Mouse (Mus musculus): Measurements from ENCODE around the gene Tas1r1. TPM values are rescaled to one million over a fixed set of nuclear protein-coding genes. Genes with fewer than 3 reads are reported as not detected.
A peak's percentile ranks its signal among the peaks of the same experiment; 100 is the strongest.

Tas1r1 gene
- polyA plus RNA-seq, 1 experiment from 2014 or later = 0.78 TPM

DNA sequence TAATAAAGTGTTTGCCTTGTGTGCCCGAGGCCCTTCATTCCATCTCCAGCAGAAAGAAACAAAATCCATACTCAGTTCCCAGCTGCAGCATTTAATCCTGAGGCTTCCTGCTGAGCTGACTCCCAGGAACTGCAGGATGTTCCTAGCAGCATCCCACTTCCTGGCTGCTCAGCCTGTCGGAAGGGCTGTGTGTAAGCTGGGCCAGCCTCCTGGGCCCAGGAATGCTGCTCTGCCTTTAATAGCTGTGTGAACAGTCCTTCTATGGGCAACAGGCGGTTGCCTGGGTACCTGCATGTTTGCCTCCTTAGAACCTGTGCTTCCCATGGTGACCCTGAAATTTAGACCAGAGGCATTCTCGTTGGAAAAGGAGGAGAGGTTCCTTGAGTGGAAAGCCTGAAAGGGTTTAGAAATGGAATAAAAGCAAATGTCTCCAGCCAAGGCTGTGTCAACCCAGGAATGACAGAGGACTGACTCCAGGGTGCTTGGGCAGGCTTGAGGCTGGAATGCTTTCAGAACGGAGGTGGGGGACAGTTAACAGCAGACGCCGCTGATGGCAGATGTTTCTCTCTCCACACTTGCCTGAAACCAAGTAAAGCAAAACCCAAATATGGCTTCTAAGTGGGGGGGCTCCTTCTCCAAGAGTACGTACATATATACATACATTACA is 30.8 kb downstream of the Tas1r1 start:
- H3K4me1 ChIP-seq = peaks cover 40% of the 10 kb centered on the region
- WGBS = 6% methylated on average over 8 of the region's 8 CpGs
- ATAC-seq (ENCODE audit: low FRiP score) = no peak

DNA sequence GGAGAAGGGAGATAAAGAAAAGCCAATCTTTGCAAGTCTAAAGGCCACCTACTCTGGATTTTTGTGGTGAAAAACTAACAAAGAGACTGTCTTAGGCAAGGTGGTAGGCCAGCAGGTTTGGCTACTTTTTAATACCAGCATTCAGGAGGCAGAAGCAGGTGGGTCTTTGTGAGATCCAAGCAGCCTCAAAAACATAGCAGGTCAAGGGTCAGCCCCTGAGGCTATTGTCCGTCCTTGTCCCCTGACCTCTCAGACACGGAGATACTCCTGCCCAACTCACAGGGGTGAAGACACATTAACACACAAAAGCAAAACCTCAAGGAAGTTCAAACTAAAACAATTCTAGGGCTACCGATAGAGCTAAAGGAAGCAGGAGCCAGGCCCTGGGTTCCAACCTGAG is 31.6 kb downstream of the Tas1r1 start:
- H3K4me1 ChIP-seq = peaks cover 40% of the 10 kb centered on the region
- H3K9ac ChIP-seq = no peak overlapping the region
- H3K36me3 ChIP-seq (replicated peaks) = no peaks in the 10 kb centered on the region
- ATAC-seq (ENCODE audit: low FRiP score) = no peak
- H3K4me2 ChIP-seq = no peak overlapping the region
- H3K27me3 ChIP-seq = peaks cover 51% of the 10 kb centered on the region
- H3K27ac ChIP-seq = no peak overlapping the region
- H3K9me3 ChIP-seq = no peaks in the 10 kb centered on the region
- WGBS = 23% methylated on average over 3 of the region's 3 CpGs
- H3K4me3 ChIP-seq (replicated peaks) = no peak overlapping the region

More for the DNA sequence above, 30.8 kb downstream of the Tas1r1 start:
- Histone ChIP-seq H3K4me3 (replicated peaks) (peak overlapping the region; percentile 71), H3K27me3 (peaks cover 51% of the 10 kb centered on the region), H3K9ac (no peak overlapping the region), H3K9me3 (no peaks in the 10 kb centered on the region), H3K27ac (no peak overlapping the region), H3K4me2 (peak overlapping the region; percentile 100), H3K36me3 (replicated peaks) (0 out of 2 replicates have a peak, but pooled peaks cover 2% of the 10 kb centered on the region)

DNA sequence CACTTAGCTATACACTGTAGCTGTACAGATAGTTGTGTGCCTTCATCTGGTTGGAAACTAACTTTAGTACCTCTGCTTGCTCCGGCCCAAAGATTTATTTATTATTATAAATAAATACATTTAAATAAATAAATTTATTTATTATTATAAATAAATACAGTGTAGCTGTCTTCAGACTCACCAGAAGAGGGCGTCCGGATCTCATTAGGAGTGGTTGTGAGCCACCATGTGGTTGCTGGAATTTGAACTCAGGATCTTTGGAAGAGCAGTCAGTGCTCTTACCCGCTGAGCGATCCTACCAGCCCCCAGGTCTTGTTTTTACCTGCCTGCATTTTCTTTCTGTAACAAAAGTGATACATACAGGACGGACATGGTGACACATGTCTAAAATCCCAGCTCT is 32.2 kb downstream of the Tas1r1 start:
- H3K9ac ChIP-seq = no peak overlapping the region
- no peak for ATAC-seq (ENCODE audit: low FRiP score)
- H3K4me1 ChIP-seq = peaks cover 36% of the 10 kb centered on the region
- peaks cover 47% of the 10 kb centered on the region for H3K27me3 ChIP-seq
- H3K27ac ChIP-seq = no peak overlapping the region
- no peak overlapping the region for H3K4me3 ChIP-seq (replicated peaks)
- no peak overlapping the region for H3K4me2 ChIP-seq
- no peaks in the 10 kb centered on the region for H3K36me3 ChIP-seq (replicated peaks)
- H3K9me3 ChIP-seq = no peaks in the 10 kb centered on the region
- WGBS = 78% methylated on average over 6 of the region's 6 CpGs

DNA sequence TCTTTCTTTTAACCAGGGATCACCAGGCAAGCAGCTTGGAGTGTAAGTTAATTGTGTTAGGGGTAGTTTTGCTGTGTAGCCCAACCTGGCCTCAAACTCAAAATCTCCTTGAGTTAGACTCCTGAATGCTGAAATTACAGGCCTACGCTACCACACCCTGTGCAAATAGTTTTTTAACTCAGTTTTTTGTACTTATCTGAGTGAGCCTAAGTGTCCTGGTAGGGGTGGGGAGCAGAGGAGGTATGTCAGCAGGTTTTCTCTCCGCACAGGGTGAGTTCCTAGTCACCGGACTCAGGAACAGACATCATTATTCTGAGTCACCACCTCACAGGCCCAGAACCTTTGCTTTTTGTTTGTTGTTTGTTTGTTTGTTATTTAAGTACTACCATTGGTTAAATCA is 36.3 kb downstream of the Tas1r1 start:
- H3K9me3 ChIP-seq = no peaks in the 10 kb centered on the region
- no peak overlapping the region for H3K4me2 ChIP-seq
- H3K9ac ChIP-seq = no peak overlapping the region
- H3K27ac ChIP-seq = no peak overlapping the region
- WGBS = 98% methylated on average over 3 of the region's 3 CpGs
- no peaks in the 10 kb centered on the region for H3K36me3 ChIP-seq (replicated peaks)
- H3K4me3 ChIP-seq (replicated peaks) = no peak overlapping the region
- peaks cover 10% of the 10 kb centered on the region for H3K27me3 ChIP-seq
- ATAC-seq (ENCODE audit: low FRiP score) = no peak
- peaks cover 4% of the 10 kb centered on the region for H3K4me1 ChIP-seq

DNA sequence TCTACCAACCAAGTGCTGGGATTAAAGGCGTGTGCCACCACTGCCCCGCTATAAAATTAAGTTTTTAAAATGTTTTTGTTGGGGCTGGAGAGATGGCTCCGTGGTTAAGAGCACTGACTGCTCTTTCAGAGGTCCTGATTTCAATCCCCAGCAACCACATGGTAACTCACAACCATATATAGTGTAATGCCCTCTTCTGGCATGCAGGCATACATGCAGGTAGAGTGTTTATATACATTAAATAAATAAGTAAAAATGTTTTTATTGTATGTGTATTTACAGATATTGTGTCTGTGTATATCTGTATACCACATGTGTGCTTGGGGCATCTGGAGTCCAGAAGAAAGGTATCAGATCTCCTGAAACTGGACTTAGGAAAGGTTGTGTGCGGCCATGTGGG is 37.0 kb downstream of the Tas1r1 start:
- H3K27ac ChIP-seq = no peak overlapping the region
- H3K9me3 ChIP-seq = no peaks in the 10 kb centered on the region
- WGBS = 73% methylated on average over 4 of the region's 4 CpGs
- H3K4me2 ChIP-seq = no peak overlapping the region
- H3K36me3 ChIP-seq (replicated peaks) = no peaks in the 10 kb centered on the region
- no peak overlapping the region for H3K4me3 ChIP-seq (replicated peaks)
- H3K27me3 ChIP-seq = peaks cover 2% of the 10 kb centered on the region; the same call in 1 of the 2 replicates
- peaks cover 5% of the 10 kb centered on the region for H3K4me1 ChIP-seq
- no peak for ATAC-seq (ENCODE audit: low FRiP score)
- no peak overlapping the region for H3K9ac ChIP-seq

DNA sequence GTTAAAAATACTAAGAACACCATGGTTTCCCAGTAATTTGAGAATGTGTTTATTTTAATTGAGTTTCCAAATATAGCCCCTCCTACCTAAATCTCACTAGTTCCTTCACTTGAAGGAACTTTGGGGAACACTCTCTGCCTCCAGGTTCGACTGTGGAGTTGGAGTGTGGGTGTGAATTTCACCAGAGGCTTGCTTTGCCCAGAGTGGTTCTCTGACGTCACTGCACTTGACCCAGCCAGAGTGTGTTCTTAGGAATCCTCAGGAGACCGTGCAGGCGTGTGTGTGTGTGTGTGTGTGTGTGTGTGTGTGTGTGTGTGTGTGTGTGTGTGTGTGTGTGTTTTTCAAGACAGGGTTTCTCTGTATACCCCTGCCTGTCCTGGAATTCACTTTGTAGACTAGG is 37.5 kb downstream of the Tas1r1 start:
- no peak overlapping the region for H3K9ac ChIP-seq
- no peak overlapping the region for H3K4me2 ChIP-seq
- H3K4me3 ChIP-seq (replicated peaks) = no peak overlapping the region
- H3K27me3 ChIP-seq = no peaks in the 10 kb centered on the region
- no peak for ATAC-seq (ENCODE audit: low FRiP score)
- no peaks in the 10 kb centered on the region for H3K36me3 ChIP-seq (replicated peaks)
- H3K27ac ChIP-seq = no peak overlapping the region
- 64% methylated on average over 4 of the region's 4 CpGs for WGBS
- H3K4me1 ChIP-seq = peaks cover 5% of the 10 kb centered on the region
- H3K9me3 ChIP-seq = no peaks in the 10 kb centered on the region

DNA sequence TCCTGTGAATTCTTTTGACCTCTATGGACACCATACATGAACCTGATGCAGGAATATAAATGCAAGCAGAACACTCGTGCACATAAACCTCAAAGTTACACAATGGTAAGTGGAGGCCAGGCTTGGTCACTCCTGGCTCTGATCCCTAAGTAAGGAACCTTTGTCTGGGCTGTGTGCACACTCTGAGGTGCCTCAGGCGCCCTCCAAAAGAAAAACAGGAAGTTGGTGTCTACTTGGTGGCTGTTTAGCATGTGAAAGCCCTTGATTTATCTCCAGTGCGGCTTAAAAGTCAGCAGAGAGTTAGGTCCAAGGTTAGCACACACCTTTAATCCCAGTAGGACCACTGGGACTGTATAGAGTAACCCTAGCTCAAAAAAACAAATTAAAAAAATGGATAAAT is 38.9 kb downstream of the Tas1r1 start:
- Histone ChIP-seq H3K4me2 (no peak overlapping the region), H3K9ac (no peak overlapping the region), H3K4me3 (replicated peaks) (no peak overlapping the region), H3K27ac (no peak overlapping the region), H3K27me3 (no peaks in the 10 kb centered on the region), H3K9me3 (no peaks in the 10 kb centered on the region), H3K4me1 (peaks cover 7% of the 10 kb centered on the region), H3K36me3 (replicated peaks) (no peaks in the 10 kb centered on the region)
- WGBS = 69% methylated on average over 3 of the region's 3 CpGs
- no peak for ATAC-seq (ENCODE audit: low FRiP score)

DNA sequence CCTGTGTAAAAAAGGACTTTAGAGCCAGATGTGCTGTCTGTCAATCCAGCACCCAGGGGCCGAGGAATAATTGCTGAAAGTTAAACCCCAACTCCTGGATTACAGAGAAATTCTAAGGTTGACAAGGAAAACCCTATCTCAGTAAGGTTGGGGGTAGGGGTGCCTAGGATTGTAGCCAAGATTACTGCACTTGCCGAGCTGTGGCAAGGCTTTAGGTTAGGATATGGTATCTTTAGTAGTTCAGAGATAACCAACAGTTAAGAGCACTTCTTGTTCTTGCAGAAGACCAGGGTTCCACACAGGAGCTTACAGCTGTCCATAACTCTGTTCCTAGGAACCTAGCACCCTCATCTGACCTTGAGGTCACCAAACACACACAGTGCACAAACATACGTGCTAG is 40.7 kb downstream of the Tas1r1 start:
- Histone ChIP-seq H3K36me3 (replicated peaks) (peaks cover 2% of the 10 kb centered on the region; the same call in 1 of the 2 replicates), H3K4me2 (peak overlapping the region; percentile 80; the same call in 1 of the 2 replicates)

DNA sequence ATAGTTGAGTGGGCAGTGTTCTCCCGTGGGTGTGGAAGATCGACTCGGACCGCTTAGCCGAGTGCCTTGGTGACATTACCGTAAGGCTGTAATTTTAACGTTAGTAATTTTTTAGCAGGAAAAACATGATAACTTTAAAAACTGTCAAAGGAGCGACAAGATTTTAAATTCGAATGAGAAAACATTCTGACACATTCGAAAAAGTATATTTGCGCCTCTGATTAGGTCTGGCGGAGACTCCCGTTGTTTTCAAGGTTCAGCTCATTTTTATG is 41.5 kb downstream of the Tas1r1 start:
- Histone ChIP-seq H3K9ac (peak overlapping the region; percentile 77), H3K9me3 (no peaks in the 10 kb centered on the region), H3K4me2 (peak overlapping the region; percentile 80), H3K4me1 (peaks cover 21% of the 10 kb centered on the region), H3K4me3 (replicated peaks) (peak overlapping the region; percentile 98), H3K27me3 (0 out of 2 replicates have a peak, but pooled peaks cover 4% of the 10 kb centered on the region), H3K36me3 (replicated peaks) (peaks cover 10% of the 10 kb centered on the region), H3K27ac (peak overlapping the region; percentile 85)
- no peak for ATAC-seq (ENCODE audit: low FRiP score)
- WGBS = 6% methylated on average over 13 of the region's 13 CpGs

More for the DNA sequence above, 40.7 kb downstream of the Tas1r1 start:
- peak overlapping the region; percentile 98; the same call in 1 of the 2 replicates for H3K4me3 ChIP-seq (replicated peaks)
- H3K27ac ChIP-seq = no peak overlapping the region
- WGBS = 71% methylated on average over 3 of the region's 3 CpGs
- no peak overlapping the region for H3K9ac ChIP-seq
- H3K4me1 ChIP-seq = peaks cover 21% of the 10 kb centered on the region
- no peak for ATAC-seq (ENCODE audit: low FRiP score)
- H3K9me3 ChIP-seq = no peaks in the 10 kb centered on the region
- 0 out of 2 replicates have a peak, but pooled peaks cover 4% of the 10 kb centered on the region for H3K27me3 ChIP-seq

DNA sequence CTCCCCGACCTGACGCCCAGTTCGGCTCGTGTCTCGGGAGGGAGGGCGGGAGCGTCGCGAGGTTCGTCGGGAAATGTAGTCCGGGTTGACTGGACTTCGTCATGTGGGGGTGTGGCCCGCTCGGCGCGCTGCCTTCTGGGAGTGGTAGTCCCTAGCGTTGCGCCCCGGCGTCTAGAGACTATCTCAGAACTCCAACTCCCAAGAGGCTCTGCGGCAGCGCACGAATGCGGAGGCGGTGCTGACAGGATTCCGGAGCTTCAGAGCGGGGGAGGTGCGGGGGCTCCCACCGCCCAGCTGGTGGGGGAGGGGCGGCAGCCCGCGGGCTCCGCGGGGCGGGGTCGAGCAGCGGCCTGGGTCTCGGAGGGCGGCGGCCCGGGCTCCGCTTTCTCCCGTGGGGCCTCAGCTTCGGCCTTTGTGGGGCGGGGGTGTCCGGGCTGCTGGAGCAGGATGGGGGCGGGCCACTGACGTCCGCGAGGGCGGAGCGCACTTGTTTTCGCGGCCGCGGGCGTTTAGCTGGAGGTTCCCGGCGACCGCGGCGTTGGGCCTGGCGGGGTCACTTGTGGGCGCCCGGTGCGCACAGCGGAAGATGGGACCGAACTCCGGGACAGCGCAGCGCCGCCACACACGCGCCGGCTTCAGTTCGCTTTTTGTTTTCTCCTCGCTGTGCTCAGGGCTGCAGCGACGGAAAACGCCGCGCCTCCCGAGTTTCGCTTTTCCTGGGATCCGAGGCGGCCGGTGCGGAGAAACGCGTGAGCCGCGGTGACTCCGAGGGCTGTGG is 42.0 kb downstream of the Tas1r1 start, which contains the start of gene Phf13:
Gene Phf13 (minus strand): TSS at position 86 of the 778 bp plus-strand sequence.
- H3K4me1 ChIP-seq = peaks cover 21% of the 10 kb centered on the region
- H3K9ac ChIP-seq = peak within 1 kb of the TSS; percentile 87
- under 1% methylated on average over 84 of the region's 94 CpGs for WGBS
- H3K36me3 ChIP-seq (replicated peaks) = peaks cover 15% of the 10 kb centered on the region
- H3K4me3 ChIP-seq (replicated peaks) = peak within 1 kb of the TSS; percentile 98
- ATAC-seq (ENCODE audit: low FRiP score) = peak; percentile 97
- peak within 1 kb of the TSS; percentile 80 for H3K4me2 ChIP-seq
- peak within 1 kb of the TSS; percentile 85 for H3K27ac ChIP-seq
- H3K27me3 ChIP-seq = 0 out of 2 replicates have a peak, but pooled peaks cover 4% of the 10 kb centered on the region
- H3K9me3 ChIP-seq = no peaks in the 10 kb centered on the region

DNA sequence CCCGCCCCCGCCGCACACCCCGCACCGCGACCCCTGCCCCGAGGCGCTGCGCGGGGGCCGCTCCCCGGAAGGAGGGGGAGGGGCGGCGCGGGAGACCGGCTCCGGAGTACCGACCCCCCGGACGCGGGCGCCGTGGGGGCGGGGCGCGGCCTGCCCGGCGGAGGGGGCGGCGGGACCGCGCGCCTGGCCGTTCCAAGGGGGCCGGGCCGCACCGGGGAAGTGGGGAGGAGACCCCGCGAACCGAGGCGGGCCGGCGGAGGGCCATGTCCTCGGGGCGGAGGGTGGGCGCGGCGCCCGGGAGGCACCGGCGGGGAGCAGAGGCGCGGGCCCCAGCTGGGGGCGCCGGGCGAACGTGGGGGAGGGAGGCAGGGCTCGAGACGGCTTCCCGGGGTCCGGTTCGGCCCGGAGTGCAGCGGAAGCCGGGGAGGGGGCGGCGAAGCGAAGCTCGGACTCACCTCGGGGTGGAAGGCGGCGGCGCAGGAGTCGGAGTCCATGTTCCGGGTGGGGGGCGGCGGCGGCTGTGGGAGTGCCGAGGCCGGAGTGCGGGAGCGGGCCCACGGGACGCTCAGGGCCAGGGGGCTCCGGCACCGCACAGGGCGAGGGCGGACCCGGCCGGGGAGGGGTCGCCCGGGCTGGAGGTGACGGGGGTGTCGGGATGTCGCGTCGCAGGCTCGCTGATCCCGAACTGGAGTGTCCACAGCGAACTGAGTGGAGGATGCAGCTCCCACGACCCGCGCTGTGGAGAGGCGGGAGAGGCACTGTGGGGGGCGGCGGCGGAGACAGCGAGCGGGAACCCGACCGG is 42.8 kb downstream of the Tas1r1 start:
- Histone ChIP-seq H3K27me3 (0 out of 2 replicates have a peak, but pooled peaks cover 4% of the 10 kb centered on the region), H3K27ac (peak overlapping the region; percentile 75), H3K36me3 (replicated peaks) (peaks cover 23% of the 10 kb centered on the region), H3K9me3 (no peaks in the 10 kb centered on the region), H3K4me3 (replicated peaks) (peak overlapping the region; percentile 98), H3K4me1 (peaks cover 21% of the 10 kb centered on the region), H3K9ac (peak overlapping the region; percentile 87), H3K4me2 (peak overlapping the region; percentile 80)
- WGBS = under 1% methylated on average over 69 of the region's 111 CpGs
- ATAC-seq (ENCODE audit: low FRiP score) = peak; percentile 69
